Mouse (Mus musculus): Measurements from ENCODE around the gene Nbeal1.
"Not testable (repeated sequence)": the region's sequence is repeated elsewhere in the genome, so short reads cannot be mapped to it uniquely, and the experiment has no call there.

Nbeal1 gene

GRCm38 (mm10) chr1:60179932-60180783, at the start of gene Nbeal1:
Nbeal1 (plus strand) TSS chr1:60180599.
- peak; percentile 98 for DNase-seq (ENCODE audit: low spot score)

GRCm38 (mm10) chr1:60137346-60137745, 43.1 kb upstream of the Nbeal1 start:
- no peak for DNase-seq (ENCODE audit: low spot score)

GRCm38 (mm10) chr1:60152700-60153099, 27.7 kb upstream of the Nbeal1 start:
- DNase-seq (ENCODE audit: low spot score): no peak

GRCm38 (mm10) chr1:60156651-60157050, 23.7 kb upstream of the Nbeal1 start:
- no peak for DNase-seq (ENCODE audit: low spot score)

- peak; percentile 34 for DNase-seq (ENCODE audit: low spot score)
These were observed 22.0 kb upstream of the Nbeal1 start for GRCm38 (mm10) chr1:60158411-60158810.

- DNase-seq (ENCODE audit: low spot score): no peak
These were observed 16.7 kb upstream of the Nbeal1 start for GRCm38 (mm10) chr1:60163676-60164075.

GRCm38 (mm10) chr1:60169626-60170025, 10.8 kb upstream of the Nbeal1 start:
- no peak for DNase-seq (ENCODE audit: low spot score)

- no peak for DNase-seq (ENCODE audit: low spot score)
These were observed 10.1 kb upstream of the Nbeal1 start for GRCm38 (mm10) chr1:60170251-60170650.

- no peak for DNase-seq (ENCODE audit: low spot score)
These were observed 7.3 kb upstream of the Nbeal1 start for GRCm38 (mm10) chr1:60173119-60173518.

GRCm38 (mm10) chr1:60177814-60178213, 2.6 kb upstream of the Nbeal1 start:
- DNase-seq (ENCODE audit: low spot score): not testable (repeated sequence)

- peak; percentile 16 for DNase-seq (ENCODE audit: low spot score)
These were observed 1.0 kb upstream of the Nbeal1 start for GRCm38 (mm10) chr1:60179376-60179775.

GRCm38 (mm10) chr1:60180784-60181221, 404 bp downstream of the Nbeal1 start:
- DNase-seq (ENCODE audit: low spot score): no peak

GRCm38 (mm10) chr1:60188454-60188853, 8.1 kb downstream of the Nbeal1 start:
- DNase-seq (ENCODE audit: low spot score): no peak

GRCm38 (mm10) chr1:60196813-60197212, 16.4 kb downstream of the Nbeal1 start:
- no peak for DNase-seq (ENCODE audit: low spot score)

GRCm38 (mm10) chr1:60199006-60199405, 18.6 kb downstream of the Nbeal1 start:
- no peak for DNase-seq (ENCODE audit: low spot score)

- DNase-seq (ENCODE audit: low spot score): no peak
These were observed 55.9 kb downstream of the Nbeal1 start for GRCm38 (mm10) chr1:60236261-60236660.

GRCm38 (mm10) chr1:60240430-60240829, 60.0 kb downstream of the Nbeal1 start:
- DNase-seq (ENCODE audit: low spot score): no peak

- DNase-seq (ENCODE audit: low spot score): no peak
These were observed 87.7 kb downstream of the Nbeal1 start for GRCm38 (mm10) chr1:60268113-60268512.

GRCm38 (mm10) chr1:60269314-60269713, 88.9 kb downstream of the Nbeal1 start:
- DNase-seq (ENCODE audit: low spot score): no peak

GRCm38 (mm10) chr1:60272471-60272870, 92.1 kb downstream of the Nbeal1 start:
- no peak for DNase-seq (ENCODE audit: low spot score)

GRCm38 (mm10) chr1:60293921-60294320, 113.5 kb downstream of the Nbeal1 start:
- DNase-seq (ENCODE audit: low spot score): no peak

- peak; percentile 86 for DNase-seq (ENCODE audit: low spot score)
These were observed 162.6 kb downstream of the Nbeal1 start, which contains the start of gene Cyp20a1 for GRCm38 (mm10) chr1:60342808-60343629. Cyp20a1 (plus strand) TSS chr1:60343323.

Data from MN1 (cell line).